Mouse (Mus musculus) CH12.LX (cell line): ENCODE results near the gene Sgo2a.

Experiments
- CHD1 ChIP-seq: IDR thresholded peaks from 2 replicates; pipeline ENCODE4 v1.6.1; 2012; ENCODE audit warnings: low read depth, low read length, improper control_type of control experiment, inconsistent platforms
- NELFE ChIP-seq: IDR thresholded peaks from 2 replicates; pipeline ENCODE4 v1.6.1; 2011; ENCODE audit warnings: low read depth, low read length, improper control_type of control experiment
- RCOR1 ChIP-seq: conservative IDR thresholded peaks from 2 replicates; pipeline ENCODE4 v1.6.1; 2012; ENCODE audit warnings: low read depth, mild to moderate bottlenecking, inconsistent platforms, low read length, improper control_type of control experiment
- ZNF384 ChIP-seq: IDR thresholded peaks from 2 replicates; pipeline ENCODE4 v1.6.1; 2012; ENCODE audit warnings: low read depth, low read length, improper control_type of control experiment, inconsistent platforms

- TF ChIP-seq ZNF384 (no peak), CHD1 (no peak), RCOR1 (no peak), NELFE (no peak)
Observed at GRCm38 (mm10) chr1:57971588-57971987, 24.2 kb upstream of the Sgo2a start.
